Mouse (Mus musculus) liver, embryonic 15.5 days (tissue): ENCODE data around the gene Umad1. TPM values are rescaled to one million over a fixed set of nuclear protein-coding genes. Genes with fewer than 3 reads are reported as not detected.

Experiments
- ATAC-seq: fragments of 200-750 bp; cut with Nextera tagmentation; 2 replicates; pipeline ENCODE4 v1.8.0; 2017; ENCODE audit warnings: moderate number of reproducible peaks, mild to moderate bottlenecking, moderate library complexity; ENCODE audit not compliant: insufficient read depth
- H3K27ac ChIP-seq: fragments of 300-500 bp; sonication (generic); replicated peaks from 2 replicates; pipeline ENCODE4 v1.5.1; 2015; ENCODE audit warnings: mild to moderate bottlenecking, inconsistent platforms
- H3K27me3 ChIP-seq: fragments of 300-500 bp; sonication (generic); 2 replicates; pipeline ENCODE4 v1.6.1; 2015; ENCODE audit warnings: mild to moderate bottlenecking, inconsistent platforms
- H3K36me3 ChIP-seq: fragments of 300-500 bp; sonication (generic); replicated peaks from 2 replicates; pipeline ENCODE4 v1.6.1; 2015; ENCODE audit warnings: moderate library complexity, mild to moderate bottlenecking, inconsistent platforms
- H3K4me1 ChIP-seq: fragments of 300-500 bp; sonication (generic); replicated peaks from 2 replicates; pipeline ENCODE4 v1.6.1; 2015; ENCODE audit warnings: inconsistent platforms
- H3K4me2 ChIP-seq: fragments of 300-500 bp; sonication (generic); 2 replicates; pipeline ENCODE4 v1.6.1; 2015; ENCODE audit warnings: moderate library complexity, mild to moderate bottlenecking, inconsistent platforms
- H3K4me3 ChIP-seq: fragments of 300-500 bp; sonication (generic); replicated peaks from 2 replicates; pipeline ENCODE4 v1.5.1; 2015; ENCODE audit warnings: mild to moderate bottlenecking, inconsistent platforms
- H3K9ac ChIP-seq: fragments of 300-500 bp; sonication (generic); 2 replicates; pipeline ENCODE4 v1.6.1; 2015; ENCODE audit warnings: moderate library complexity, mild to moderate bottlenecking, inconsistent platforms
- H3K9me3 ChIP-seq: fragments of 300-500 bp; sonication (generic); replicated peaks from 2 replicates; pipeline ENCODE4 v1.6.1; 2016; ENCODE audit warnings: inconsistent platforms
- WGBS: fragments of 180-500 bp; shearing (Covaris S2); methylation state at CpG from one replicate; pipeline ENCODE4 v1.1.7; 2015; ENCODE audit warnings: mixed read lengths; ENCODE audit not compliant: insufficient replicate concordance; 5-methylcytosine and 5-hydroxymethylcytosine counted together
- polyA plus RNA-seq: library from polyadenylated mRNA; unstranded; fragments of >200 nt; fragmentation: Nextera tagmentation; extraction: Ambion mirVana; gene quantifications from 2 replicates; pipeline ENCODE4 v1.2.1, GENCODE M21; 2015

Umad1 gene
- polyA plus RNA-seq, 1 experiment from 2014 or later = 16.4 TPM

GRCm38 (mm10) chr6:8484437-8485275, 225.6 kb downstream of the Umad1 start:
- peak overlapping the region; percentile 38 for H3K27ac ChIP-seq
- peak; percentile 68 for ATAC-seq

DNA sequence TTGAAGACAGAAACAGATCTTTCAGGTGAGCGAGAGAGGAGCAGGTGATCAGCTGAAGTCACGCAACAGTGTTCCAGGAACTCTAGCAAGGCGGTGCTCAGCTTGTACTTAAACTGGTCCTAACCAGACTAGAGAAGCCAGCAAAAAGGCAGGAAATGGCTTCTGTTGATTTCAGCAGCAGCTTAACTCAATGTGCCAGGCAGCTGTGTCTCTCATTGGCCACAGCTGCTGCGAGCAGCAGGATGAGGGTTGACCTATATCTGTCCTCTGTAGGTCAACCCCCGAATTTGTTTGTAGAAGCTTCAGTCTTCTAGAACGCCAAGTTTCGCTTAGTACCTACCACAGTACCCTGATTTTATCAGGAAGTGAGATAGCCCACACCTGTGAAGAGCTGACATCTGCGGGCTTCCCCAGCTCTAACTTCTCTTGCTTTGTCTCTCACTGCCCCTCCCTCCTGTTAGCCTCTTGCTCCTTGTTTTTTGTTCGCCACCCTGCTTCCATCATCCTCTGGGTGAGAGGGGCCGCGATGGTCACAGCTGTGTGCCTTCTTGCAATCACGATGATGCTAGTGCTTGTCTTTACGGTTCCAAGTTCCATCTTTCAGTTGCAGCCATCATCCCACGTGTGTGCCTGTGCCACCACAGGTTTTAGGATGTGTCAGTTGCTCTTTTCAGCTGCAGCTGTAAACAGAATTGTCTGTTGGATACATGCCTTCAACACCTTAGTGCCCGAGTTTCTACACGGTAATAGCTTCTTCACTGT, 226.5 kb downstream of the Umad1 start:
- WGBS = 70% methylated on average over 16 of the region's 16 CpGs
- Histone ChIP-seq H3K36me3 (no peaks in the 10 kb centered on the region), H3K4me1 (peaks cover 46% of the 10 kb centered on the region), H3K27me3 (no peaks in the 10 kb centered on the region), H3K27ac (peak overlapping the region; percentile 38), H3K9me3 (no peaks in the 10 kb centered on the region), H3K4me2 (peak overlapping the region; percentile 31), H3K4me3 (no peak overlapping the region), H3K9ac (no peak overlapping the region)
- ATAC-seq = no peak

More at GRCm38 (mm10) chr6:8484437-8485275, 225.6 kb downstream of the Umad1 start:
- Histone ChIP-seq H3K4me1 (peaks cover 44% of the 10 kb centered on the region), H3K4me3 (no peak overlapping the region), H3K9me3 (no peaks in the 10 kb centered on the region), H3K27me3 (no peaks in the 10 kb centered on the region), H3K36me3 (no peaks in the 10 kb centered on the region), H3K4me2 (peak overlapping the region; percentile 31), H3K9ac (no peak overlapping the region)
- 57% methylated on average over 17 of the region's 17 CpGs for WGBS

DNA sequence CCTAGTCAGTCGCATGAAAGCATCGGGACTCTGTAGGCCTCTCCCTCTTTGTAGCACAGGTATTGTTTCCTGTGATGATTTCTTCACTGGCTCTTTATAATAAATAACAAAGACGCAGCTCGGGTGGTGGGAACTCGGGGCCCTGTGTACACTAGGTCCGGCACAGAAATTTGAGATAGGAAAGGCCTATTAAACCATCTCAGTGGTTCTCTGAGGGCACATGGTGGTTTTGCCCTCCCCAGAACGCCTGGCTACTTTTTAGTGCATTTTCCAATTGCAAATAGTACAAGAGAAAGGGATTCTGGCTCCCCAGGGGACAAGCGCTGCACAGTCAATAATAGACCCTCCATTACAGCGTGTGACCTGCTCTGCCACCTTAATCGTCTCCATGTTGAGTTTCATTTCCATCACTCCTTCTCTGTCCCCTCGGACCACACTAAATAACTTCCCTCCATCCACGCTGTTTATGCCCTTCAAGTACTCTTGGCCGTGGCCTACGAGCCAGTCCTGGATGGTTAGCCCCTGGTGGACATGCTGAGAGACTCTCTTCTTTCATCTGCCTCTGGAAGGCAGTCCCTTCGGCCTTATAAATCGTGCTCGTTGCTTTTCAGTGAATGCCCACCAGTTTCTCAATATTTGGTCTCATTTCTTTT, 227.4 kb downstream of the Umad1 start:
- peak overlapping the region; percentile 33; the same call in 1 of the 2 replicates for H3K4me3 ChIP-seq
- H3K9ac ChIP-seq = peak overlapping the region; percentile 10; the same call in 1 of the 2 replicates
- peak overlapping the region; percentile 90 for H3K27ac ChIP-seq
- H3K36me3 ChIP-seq = no peaks in the 10 kb centered on the region
- 83% methylated on average over 17 of the region's 17 CpGs for WGBS
- no peaks in the 10 kb centered on the region for H3K9me3 ChIP-seq
- H3K4me2 ChIP-seq = peak overlapping the region; percentile 63
- no peaks in the 10 kb centered on the region for H3K27me3 ChIP-seq
- no peak for ATAC-seq
- peaks cover 46% of the 10 kb centered on the region for H3K4me1 ChIP-seq

DNA sequence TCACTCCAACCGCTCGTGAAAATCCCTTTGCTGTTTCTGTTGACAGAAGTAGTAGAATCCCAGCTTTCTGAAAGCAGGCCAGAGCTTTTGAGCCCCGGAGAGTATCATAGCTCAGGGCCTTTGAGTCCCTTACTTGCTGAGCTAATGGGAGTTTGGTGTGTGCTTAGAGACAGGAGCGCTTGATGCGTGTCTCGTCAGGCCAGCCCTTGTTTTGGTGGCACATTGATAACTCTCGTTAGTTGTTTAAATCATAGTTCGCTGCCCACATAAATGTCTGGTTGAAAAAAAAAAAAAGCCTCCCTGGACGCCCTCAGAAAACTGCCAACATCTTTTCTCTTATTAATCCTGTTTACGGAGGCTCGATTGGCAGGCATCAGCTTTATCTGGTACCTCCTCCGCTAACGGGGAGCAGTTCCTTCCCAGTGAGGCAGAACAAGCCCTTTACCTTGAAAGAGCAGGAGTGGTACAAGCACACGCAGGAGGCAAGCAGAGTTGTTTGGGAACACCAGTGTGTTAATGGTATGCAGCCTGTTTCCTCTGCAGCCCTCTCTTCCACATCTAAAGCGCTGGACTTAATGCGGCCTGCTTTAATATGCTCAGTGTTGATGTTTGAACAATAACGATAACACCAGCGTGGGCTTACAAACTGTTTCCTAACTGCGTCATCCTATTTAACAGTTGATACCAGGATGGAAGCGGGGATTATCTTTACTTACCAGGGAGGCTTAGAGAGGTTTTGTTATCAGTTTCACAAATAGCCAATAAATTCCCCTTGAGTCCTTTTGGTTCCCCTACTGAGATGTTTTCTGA, 228.2 kb downstream of the Umad1 start:
- Histone ChIP-seq H3K9ac (peak overlapping the region; percentile 10; the same call in 1 of the 2 replicates), H3K27me3 (no peaks in the 10 kb centered on the region), H3K4me1 (peaks cover 46% of the 10 kb centered on the region), H3K4me2 (peak overlapping the region; percentile 63), H3K27ac (peak overlapping the region; percentile 90), H3K36me3 (no peaks in the 10 kb centered on the region), H3K4me3 (peak overlapping the region; percentile 33), H3K9me3 (no peaks in the 10 kb centered on the region)
- 24% methylated on average over 20 of the region's 20 CpGs for WGBS
- ATAC-seq = peak; percentile 86

DNA sequence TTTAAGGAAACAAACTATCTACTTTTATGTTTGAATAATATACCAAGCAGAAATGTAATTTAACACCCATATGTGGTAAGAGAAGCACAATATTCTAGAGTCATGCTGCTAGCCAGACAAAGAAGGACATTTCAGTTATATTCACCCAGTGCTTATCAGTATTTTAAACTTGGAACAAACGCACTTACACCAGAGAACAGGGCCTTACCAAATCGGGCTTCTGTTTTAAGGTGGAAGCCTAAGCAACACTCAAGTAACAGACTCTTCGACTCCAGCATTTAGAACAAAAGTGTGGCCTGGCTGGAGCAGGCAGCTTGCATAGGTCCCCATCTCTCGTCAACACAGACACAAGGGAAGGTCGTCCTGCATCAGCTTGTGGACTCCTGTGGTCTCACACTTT, 229.2 kb downstream of the Umad1 start:
- Histone ChIP-seq H3K27me3 (no peaks in the 10 kb centered on the region), H3K27ac (peak overlapping the region; percentile 90), H3K9me3 (no peaks in the 10 kb centered on the region), H3K4me2 (peak overlapping the region; percentile 63), H3K36me3 (no peaks in the 10 kb centered on the region), H3K9ac (no peak overlapping the region), H3K4me3 (no peak overlapping the region), H3K4me1 (peaks cover 46% of the 10 kb centered on the region)
- no peak for ATAC-seq
- WGBS = 26% methylated on average over 5 of the region's 5 CpGs

DNA sequence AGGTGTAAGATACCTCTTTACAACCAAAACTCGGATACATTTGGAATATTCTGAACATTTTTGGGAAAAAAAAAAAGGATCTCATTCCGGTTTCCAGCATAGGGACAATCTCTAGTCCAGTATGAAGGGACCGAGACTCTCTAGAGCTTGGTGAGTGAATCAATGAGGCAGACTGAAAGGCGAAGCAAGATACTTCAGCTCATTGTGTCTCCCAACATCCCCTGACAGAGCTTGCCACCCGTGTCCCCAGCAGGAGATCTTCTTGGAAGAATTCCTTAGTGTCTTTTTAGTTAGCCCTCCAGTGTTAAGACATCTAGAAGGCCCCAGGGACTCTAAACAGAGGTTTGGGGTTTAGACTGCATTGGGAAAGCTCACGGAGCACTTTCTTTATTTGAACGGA, 230.2 kb downstream of the Umad1 start:
- WGBS = 83% methylated on average over 7 of the region's 7 CpGs
- Histone ChIP-seq H3K9ac (no peak overlapping the region), H3K27me3 (no peaks in the 10 kb centered on the region), H3K9me3 (no peaks in the 10 kb centered on the region), H3K4me1 (peaks cover 46% of the 10 kb centered on the region), H3K4me2 (no peak overlapping the region), H3K27ac (no peak overlapping the region), H3K4me3 (no peak overlapping the region), H3K36me3 (no peaks in the 10 kb centered on the region)
- no peak for ATAC-seq

DNA sequence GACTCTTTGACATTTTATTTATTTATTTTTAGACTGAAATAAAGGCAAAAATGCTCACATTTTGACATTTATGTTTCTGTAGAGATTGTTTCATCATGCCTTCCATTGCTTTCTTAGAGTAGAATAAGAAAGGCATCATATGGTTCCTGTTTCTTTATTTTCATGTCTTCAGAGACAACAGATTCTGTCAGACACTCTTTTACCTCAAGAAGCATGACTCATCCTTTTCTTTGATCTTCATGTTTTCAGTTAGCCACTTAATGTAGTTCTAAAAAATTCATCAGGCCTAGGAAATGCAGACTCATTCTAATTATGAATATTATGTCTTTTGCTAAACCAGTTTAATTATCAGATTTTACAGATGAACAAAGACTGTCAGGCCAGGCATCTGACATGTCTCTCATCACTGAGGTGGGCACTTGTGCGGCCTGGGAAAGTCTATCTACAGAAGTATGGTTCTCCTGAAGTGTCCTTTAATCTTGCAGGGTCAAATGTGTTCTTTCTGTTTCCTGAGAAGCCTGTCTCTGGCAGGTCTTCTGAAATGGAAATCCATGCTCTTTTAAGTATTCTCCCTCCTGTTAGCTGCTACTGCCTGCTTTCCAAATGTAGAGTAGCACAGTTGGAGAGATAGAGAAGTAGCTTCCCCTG, 231.0 kb downstream of the Umad1 start:
- peaks cover 38% of the 10 kb centered on the region for H3K4me1 ChIP-seq
- H3K4me2 ChIP-seq = no peak overlapping the region
- H3K4me3 ChIP-seq = no peak overlapping the region
- no peak overlapping the region for H3K27ac ChIP-seq
- no peak for ATAC-seq
- no peaks in the 10 kb centered on the region for H3K36me3 ChIP-seq
- H3K9me3 ChIP-seq = no peaks in the 10 kb centered on the region
- no peaks in the 10 kb centered on the region for H3K27me3 ChIP-seq
- WGBS = 77% methylated on average over 1 of the region's 1 CpGs
- H3K9ac ChIP-seq = no peak overlapping the region

- no peak for ATAC-seq
- Histone ChIP-seq H3K4me1 (peaks cover 16% of the 10 kb centered on the region), H3K4me3 (no peak overlapping the region), H3K9me3 (no peaks in the 10 kb centered on the region), H3K9ac (no peak overlapping the region), H3K4me2 (no peak overlapping the region), H3K27ac (no peak overlapping the region), H3K36me3 (no peaks in the 10 kb centered on the region), H3K27me3 (no peaks in the 10 kb centered on the region)
- WGBS = 74% methylated on average over 3 of the region's 3 CpGs
Observed at GRCm38 (mm10) chr6:8492248-8492647, 233.2 kb downstream of the Umad1 start.

GRCm38 (mm10) chr6:8495109-8495826, 236.2 kb downstream of the Umad1 start:
- Histone ChIP-seq H3K9me3 (no peaks in the 10 kb centered on the region), H3K27ac (no peak overlapping the region), H3K4me2 (no peak overlapping the region), H3K4me3 (no peak overlapping the region), H3K27me3 (0 out of 2 replicates have a peak, but pooled peaks cover under 1% of the 10 kb centered on the region), H3K9ac (no peak overlapping the region), H3K36me3 (no peaks in the 10 kb centered on the region), H3K4me1 (0 out of 2 replicates have a peak, but pooled peaks cover 1% of the 10 kb centered on the region)
- ATAC-seq = no peak
- 54% methylated on average over 5 of the region's 5 CpGs for WGBS
